Mouse (Mus musculus): ENCODE results near the gene Hist2h4. TPM values are rescaled to one million over a fixed set of nuclear protein-coding genes. Genes with fewer than 3 reads are reported as not detected.
A peak's percentile ranks its signal among the peaks of the same experiment; 100 is the strongest.
"Not testable (repeated sequence)": the region's sequence is repeated elsewhere in the genome, so short reads cannot be mapped to it uniquely, and the experiment has no call there.

The Hist2h4 gene
- polyA plus RNA-seq, 1 experiment: 1.4 TPM

- DNase-seq (ENCODE audit: low spot score): peak; percentile 76
These were observed 6.7 kb upstream of the Hist2h4 start, which contains the start of gene Hist2h2bb for GRCm38 (mm10) chr3:96269511-96270474. Gene Hist2h2bb, plus strand, starts transcription at chr3:96269752.

GRCm38 (mm10) chr3:96268776-96269378, 5.8 kb upstream of the Hist2h4 start:
- DNase-seq (ENCODE audit: low spot score): not testable (repeated sequence)

- peak; percentile 71 for DNase-seq (ENCODE audit: low spot score)
These were observed 5.1 kb upstream of the Hist2h4 start, which contains the start of gene Hist2h3b for GRCm38 (mm10) chr3:96268051-96268775. Gene Hist2h3b, plus strand, starts transcription at chr3:96268654.

GRCm38 (mm10) chr3:96267541-96267940, 4.4 kb upstream of the Hist2h4 start:
- DNase-seq (ENCODE audit: low spot score): no peak

- no peak for DNase-seq (ENCODE audit: low spot score)
These were observed 3.1 kb upstream of the Hist2h4 start for GRCm38 (mm10) chr3:96266132-96266710.

GRCm38 (mm10) chr3:96264404-96264949, 1.4 kb upstream of the Hist2h4 start:
- DNase-seq (ENCODE audit: low spot score): no peak

GRCm38 (mm10) chr3:96263558-96264403, 670 bp upstream of the Hist2h4 start:
- DNase-seq (ENCODE audit: low spot score): peak; percentile 42

GRCm38 (mm10) chr3:96262216-96262875, 765 bp downstream of the Hist2h4 start:
- DNase-seq (ENCODE audit: low spot score): peak; percentile 68

GRCm38 (mm10) chr3:96261623-96262022, 1.5 kb downstream of the Hist2h4 start:
- no peak for DNase-seq (ENCODE audit: low spot score)

GRCm38 (mm10) chr3:96260220-96260619, 2.9 kb downstream of the Hist2h4 start:
- DNase-seq (ENCODE audit: low spot score): no peak

GRCm38 (mm10) chr3:96257190-96257589, 5.9 kb downstream of the Hist2h4 start:
- DNase-seq (ENCODE audit: low spot score): no peak

- no peak for DNase-seq (ENCODE audit: low spot score)
These were observed 7.1 kb downstream of the Hist2h4 start for GRCm38 (mm10) chr3:96255926-96256593.

- no peak for DNase-seq (ENCODE audit: low spot score)
These were observed 8.3 kb downstream of the Hist2h4 start for GRCm38 (mm10) chr3:96254683-96255355.

GRCm38 (mm10) chr3:96251787-96252186, 11.3 kb downstream of the Hist2h4 start:
- DNase-seq (ENCODE audit: low spot score): no peak

- DNase-seq (ENCODE audit: low spot score): no peak
These were observed 12.2 kb downstream of the Hist2h4 start for GRCm38 (mm10) chr3:96250890-96251289.

GRCm38 (mm10) chr3:96249034-96249345, 14.1 kb downstream of the Hist2h4 start:
- no peak for DNase-seq (ENCODE audit: low spot score)

GRCm38 (mm10) chr3:96248141-96249033, 14.7 kb downstream of the Hist2h4 start:
- DNase-seq (ENCODE audit: low spot score): no peak
